Comparison of ENCODE assay signal across 10 mouse cellular contexts in genomic region chr14:71845546-71845945, GRCm38 (mm10).
"Had no signal": no experiment of that assay in that cellular context is flagged by ENCODE, and none has a peak within 500 bp of the region (broad histone marks: within the 10 kb centered on the region; RNA-seq: fewer than 3 reads in every experiment).

No protein-coding gene starts in this region.

- DNase-seq: kidney, adult 11 months; kidney, postnatal 14 days; kidney, postnatal 4 days; liver; liver, embryonic 13.5 days; lung, embryonic 14.5 days; retina, postnatal 1 day; right cerebral cortex, postnatal 25 days; thymus, adult 18-20 months; thymus, postnatal 36 days had no signal
